Mouse (Mus musculus) spleen, adult 2 months (tissue): ENCODE measurements around the gene Maml3.

Experiments
- CTCF ChIP-seq: fragments of 200-500 bp; IDR thresholded peaks from 2 replicates; pipeline ENCODE4 v1.5.1; 2011; ENCODE audit warnings: mild to moderate bottlenecking, inconsistent platforms; ENCODE audit not compliant: insufficient read depth, insufficient read length, insufficient replicate concordance; ENCODE audit errors: extremely low read depth
- POLR2A ChIP-seq: fragments of 200-500 bp; IDR thresholded peaks from 2 replicates; pipeline ENCODE4 v1.6.1; 2011; ENCODE audit warnings: low read depth, low read length, inconsistent platforms

GRCm38 (mm10) chr3:51726257-51726656, 378.6 kb downstream of the Maml3 start:
- no peak for TF ChIP-seq CTCF
- no peak for TF ChIP-seq POLR2A
